ENCODE assay signal across 19 mouse cellular contexts in genomic region chr1:61157271-61157670, GRCm38 (mm10).
A peak's percentile ranks its signal among the peaks of the same experiment; 100 is the strongest.
DNase-seq lines count a peak whose midpoint lies in the region; ATAC-seq lines count a peak whose summit lies in the region.
"Had no signal": no experiment of that assay in that cellular context is flagged by ENCODE, and none has a peak within 500 bp of the region (broad histone marks: within the 10 kb centered on the region; RNA-seq: fewer than 3 reads in every experiment).

No protein-coding gene starts in this region.

- H3K9ac ChIP-seq in limb, embryonic 15.5 days = no peak overlapping the region
- no peak overlapping the region for H3K9ac ChIP-seq in hindbrain, embryonic 12.5 days
- H3K9ac ChIP-seq: forebrain, postnatal 0 days; stomach, embryonic 15.5 days had no signal

- no peak overlapping the region for H3K4me2 ChIP-seq in limb, embryonic 15.5 days
- no peak overlapping the region for H3K4me2 ChIP-seq in hindbrain, embryonic 12.5 days (replicated peaks)
- H3K4me2 ChIP-seq: stomach, embryonic 15.5 days had no signal

- H3K27me3 ChIP-seq in heart, embryonic 10.5 days (ENCODE audit: insufficient read depth, poor library complexity, severe bottlenecking) = no peaks in the 10 kb centered on the region
- no peaks in the 10 kb centered on the region for H3K27me3 ChIP-seq in limb, embryonic 15.5 days
- no peaks in the 10 kb centered on the region for H3K27me3 ChIP-seq in hindbrain, embryonic 12.5 days
- H3K27me3 ChIP-seq: megakaryocyte, embryonic 14.5 days; stomach, embryonic 15.5 days had no signal

- 0 out of 2 replicates have a peak, but pooled peaks have one; percentile 24 for ATAC-seq in limb, embryonic 15.5 days (ENCODE audit: insufficient number of reproducible peaks, low FRiP score, low TSS enrichment, low read depth)
- ATAC-seq in hindbrain, embryonic 12.5 days (ENCODE audit: low FRiP score) = no peak
- ATAC-seq: forebrain, postnatal 0 days; midbrain, embryonic 16.5 days had no signal

- 82% methylated on average over 4 of the region's 4 CpGs for WGBS in heart, embryonic 10.5 days
- WGBS in limb, embryonic 15.5 days = 43% methylated on average over 4 of the region's 4 CpGs
- 77% methylated on average over 4 of the region's 4 CpGs for WGBS in hindbrain, embryonic 12.5 days

- no peaks in the 10 kb centered on the region for H3K36me3 ChIP-seq in heart, embryonic 10.5 days
- no peaks in the 10 kb centered on the region for H3K36me3 ChIP-seq in limb, embryonic 15.5 days
- no peaks in the 10 kb centered on the region for H3K36me3 ChIP-seq in hindbrain, embryonic 12.5 days
- H3K36me3 ChIP-seq: hindbrain, embryonic 10.5 days; stomach, embryonic 15.5 days had no signal

- H3K27ac ChIP-seq in heart, embryonic 10.5 days = no peak overlapping the region
- no peak overlapping the region for H3K27ac ChIP-seq in limb, embryonic 15.5 days
- H3K27ac ChIP-seq in hindbrain, embryonic 12.5 days = no peak overlapping the region
- H3K27ac ChIP-seq: hindbrain, embryonic 10.5 days; stomach, embryonic 15.5 days had no signal

- no peaks in the 10 kb centered on the region for H3K4me1 ChIP-seq in heart, embryonic 10.5 days
- H3K4me1 ChIP-seq in limb, embryonic 15.5 days = no peaks in the 10 kb centered on the region
- no peaks in the 10 kb centered on the region for H3K4me1 ChIP-seq in hindbrain, embryonic 12.5 days
- H3K4me1 ChIP-seq: hindbrain, embryonic 10.5 days; stomach, embryonic 15.5 days had no signal

- no peak overlapping the region for H3K4me3 ChIP-seq in heart, embryonic 10.5 days
- no peak overlapping the region for H3K4me3 ChIP-seq in limb, embryonic 15.5 days
- no peak overlapping the region for H3K4me3 ChIP-seq in hindbrain, embryonic 12.5 days
- H3K4me3 ChIP-seq: erythroblast, embryonic 14.5 days; hindbrain, embryonic 10.5 days; megakaryocyte, embryonic 14.5 days; stomach, embryonic 15.5 days had no signal

- no peaks in the 10 kb centered on the region for H3K9me3 ChIP-seq in heart, embryonic 10.5 days
- no peaks in the 10 kb centered on the region for H3K9me3 ChIP-seq in limb, embryonic 15.5 days
- no peaks in the 10 kb centered on the region for H3K9me3 ChIP-seq in hindbrain, embryonic 12.5 days (replicated peaks)
- H3K9me3 ChIP-seq: hindbrain, embryonic 10.5 days; megakaryocyte, embryonic 14.5 days; stomach, embryonic 15.5 days had no signal

- peak; percentile 51 for DNase-seq in adrenal gland, adult 2 months
- no peak for DNase-seq in adrenal gland, adult 18-20 months (ENCODE audit: low spot score in 2 of 2)
- DNase-seq in heart, adult 18-20 months = peak; percentile 36 to 42
- no peak for DNase-seq in heart, embryonic 10.5 days (ENCODE audit: low spot score)
- DNase-seq in adipocyte (ENCODE audit: low spot score) = peak; percentile 52
- DNase-seq in testis, postnatal 10 days (ENCODE audit: low spot score) = no peak
- DNase-seq: cerebellum, postnatal 25 days; forebrain, postnatal 0 days; kidney, adult 2 months; kidney, postnatal 14 days; left cerebral cortex, postnatal 4 days; thymus, postnatal 14 days had no signal

Comparison
In these comparisons a context has a peak if more than half of its experiments do, and no peak if none do; other contexts are left out.
1. DNase-seq: peak in adrenal gland, adult 2 months (single experiment), heart, adult 18-20 months (2 of 2) and adipocyte (single experiment); none in adrenal gland, adult 18-20 months (0 of 2), heart, embryonic 10.5 days (single experiment) and testis, postnatal 10 days (single experiment).